Mouse (Mus musculus) kidney, embryonic 14.5 days (tissue): ENCODE measurements around the gene Prpf8. TPM values are rescaled to one million over a fixed set of nuclear protein-coding genes. Genes with fewer than 3 reads are reported as not detected.

Experiments used
- ATAC-seq: fragments of 200-750 bp; cut with Nextera tagmentation; 2 replicates; pipeline ENCODE4 v1.8.0; 2017; ENCODE audit warnings: moderate number of reproducible peaks, mild to moderate bottlenecking, moderate TSS enrichment, moderate library complexity; ENCODE audit not compliant: low FRiP score, low TSS enrichment
- H3K27ac ChIP-seq: fragments of 300-500 bp; sonication (generic); 2 replicates; pipeline ENCODE4 v1.5.1; 2014; ENCODE audit warnings: low read depth, mild to moderate bottlenecking, low read length, moderate library complexity, mixed read lengths
- H3K27me3 ChIP-seq: fragments of 300-500 bp; sonication (generic); 2 replicates; pipeline ENCODE4 v1.6.1; 2014; ENCODE audit warnings: mild to moderate bottlenecking, low read length; ENCODE audit not compliant: control insufficient read depth, insufficient read depth
- H3K36me3 ChIP-seq: fragments of 300-500 bp; sonication (generic); 2 replicates; pipeline ENCODE4 v1.6.1; 2014; ENCODE audit warnings: low read length, mixed read lengths; ENCODE audit not compliant: control insufficient read depth, insufficient read depth
- H3K4me1 ChIP-seq: fragments of 300-500 bp; sonication (generic); 2 replicates; pipeline ENCODE4 v1.6.1; 2014; ENCODE audit warnings: low read length, mixed read lengths; ENCODE audit not compliant: control insufficient read depth, insufficient read depth
- H3K4me2 ChIP-seq: fragments of 300-500 bp; sonication (generic); replicated peaks from 2 replicates; pipeline ENCODE4 v1.6.1; 2014; ENCODE audit warnings: low read depth, mild to moderate bottlenecking, low read length
- H3K4me3 ChIP-seq: fragments of 300-500 bp; sonication (generic); 2 replicates; pipeline ENCODE4 v1.5.1; 2014; ENCODE audit warnings: mild to moderate bottlenecking, low read length
- H3K9ac ChIP-seq: fragments of 300-500 bp; sonication (generic); 2 replicates; pipeline ENCODE4 v1.6.1; 2014; ENCODE audit warnings: low read depth, mild to moderate bottlenecking, low read length, moderate library complexity
- H3K9me3 ChIP-seq: fragments of 300-500 bp; sonication (generic); 2 replicates; pipeline ENCODE4 v1.6.1; 2016; ENCODE audit warnings: low read length; ENCODE audit not compliant: control insufficient read depth
- WGBS: fragments of 180-500 bp; shearing (Covaris S2); extraction: QIAGEN DNeasy Blood & Tissue Kit; methylation state at CpG from one replicate; pipeline ENCODE4 v1.1.7; 2014; 5-methylcytosine and 5-hydroxymethylcytosine counted together
- polyA plus RNA-seq: library from polyadenylated mRNA; unstranded; fragments of >200 nt; fragmentation: Nextera tagmentation; extraction: Ambion mirVana; gene quantifications from 2 replicates; pipeline ENCODE4 v1.2.1, GENCODE M21; 2014

The Prpf8 gene
- polyA plus RNA-seq, 1 experiment from 2014 or later, result 103 TPM

DNA sequence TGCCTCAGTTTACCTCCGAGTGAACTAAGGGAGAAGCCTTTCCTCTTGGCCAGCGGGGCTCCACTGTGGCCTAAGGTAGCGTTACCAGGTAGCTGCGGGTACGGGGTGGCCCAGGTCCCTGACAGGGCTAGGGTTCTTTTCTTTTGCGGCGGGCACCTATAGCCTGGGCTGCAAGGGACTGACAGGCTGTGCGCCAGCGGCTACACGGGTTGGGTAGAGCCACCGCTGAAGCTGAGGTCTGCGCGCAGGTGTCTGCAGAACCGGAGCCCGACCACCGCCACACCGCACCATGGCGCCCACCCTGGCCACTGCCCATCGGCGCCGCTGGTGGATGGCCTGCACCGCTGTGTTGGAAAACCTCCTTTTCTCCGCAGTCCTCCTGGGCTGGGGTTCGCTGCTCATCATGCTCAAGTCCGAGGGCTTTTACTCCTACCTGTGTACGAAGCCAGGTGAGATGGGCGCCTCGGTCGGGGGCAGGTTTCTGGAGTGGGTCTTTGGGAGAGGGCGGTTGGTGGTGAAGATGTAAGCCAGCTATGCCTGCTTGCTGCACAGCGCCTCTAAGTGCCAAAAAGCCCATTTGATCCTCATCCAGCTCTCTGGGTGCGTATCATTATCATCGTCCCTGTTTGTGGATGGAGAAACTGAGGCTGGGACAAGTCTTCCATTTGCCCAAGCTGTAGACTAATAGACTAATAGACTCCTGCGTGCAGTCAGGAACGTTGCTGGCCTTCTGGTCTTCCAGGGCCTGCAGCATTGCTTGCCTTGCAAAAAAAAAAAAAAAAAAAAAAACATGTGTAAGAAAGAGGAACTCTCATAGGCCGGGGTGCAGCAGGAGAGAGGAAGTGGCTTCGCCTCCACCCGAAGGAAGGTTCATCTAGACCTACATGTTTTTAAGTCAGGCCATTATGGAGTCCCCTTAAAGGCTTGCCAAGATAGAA is 46.0 kb downstream of the Prpf8 start:
- Histone ChIP-seq H3K36me3 (no peaks in the 10 kb centered on the region), H3K4me2 (peak overlapping the region; percentile 96), H3K4me3 (peak overlapping the region; percentile 59), H3K27ac (peak overlapping the region; percentile 11; the same call in 1 of the 2 replicates), H3K4me1 (peaks cover 18% of the 10 kb centered on the region), H3K9me3 (no peaks in the 10 kb centered on the region), H3K27me3 (no peaks in the 10 kb centered on the region), H3K9ac (peak overlapping the region; percentile 68)
- ATAC-seq, result no peak
- 13% methylated on average over 36 of the region's 38 CpGs for WGBS

DNA sequence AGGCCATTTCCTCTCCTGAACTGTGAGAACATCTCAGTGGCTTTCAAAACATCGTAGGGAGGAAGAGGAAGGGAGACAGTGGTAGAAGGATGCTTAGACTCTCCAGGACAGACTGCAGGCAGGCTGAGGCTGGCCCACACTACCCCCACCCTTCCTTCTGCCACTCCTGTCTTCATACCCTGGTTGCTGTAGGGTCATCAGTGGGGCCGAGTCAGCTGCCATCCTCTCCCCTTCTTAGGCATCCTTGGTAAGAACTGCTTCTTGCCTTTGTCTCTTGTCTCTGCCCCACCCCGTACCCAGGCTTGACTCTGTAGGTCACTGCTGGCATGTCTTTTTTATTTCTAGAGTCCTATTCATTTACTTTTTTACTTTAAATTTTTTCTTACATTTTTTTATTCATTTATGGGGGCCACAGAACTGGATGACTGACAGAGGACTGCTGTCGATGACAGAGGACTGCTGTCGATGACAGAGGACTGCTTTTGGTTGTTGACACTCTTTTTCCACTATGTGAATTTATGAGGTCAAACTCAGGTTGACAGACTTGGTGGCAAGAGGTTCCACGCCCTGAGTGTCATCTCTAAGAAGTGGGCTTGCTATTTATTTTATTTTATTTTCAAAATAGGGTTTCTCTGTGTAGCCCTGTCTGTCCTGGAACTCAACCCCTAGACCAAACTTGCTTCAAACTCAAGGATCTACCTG is 46.8 kb downstream of the Prpf8 start:
- ATAC-seq, result no peak
- peaks cover 26% of the 10 kb centered on the region for H3K4me1 ChIP-seq
- peak overlapping the region; percentile 59; the same call in 1 of the 2 replicates for H3K4me3 ChIP-seq
- no peaks in the 10 kb centered on the region for H3K36me3 ChIP-seq
- peak overlapping the region; percentile 15; the same call in 1 of the 2 replicates for H3K4me2 ChIP-seq
- H3K27me3 ChIP-seq, result no peaks in the 10 kb centered on the region
- H3K27ac ChIP-seq, result no peak overlapping the region
- no peaks in the 10 kb centered on the region for H3K9me3 ChIP-seq
- WGBS, result 65% methylated on average over 6 of the region's 6 CpGs
- no peak overlapping the region for H3K9ac ChIP-seq

DNA sequence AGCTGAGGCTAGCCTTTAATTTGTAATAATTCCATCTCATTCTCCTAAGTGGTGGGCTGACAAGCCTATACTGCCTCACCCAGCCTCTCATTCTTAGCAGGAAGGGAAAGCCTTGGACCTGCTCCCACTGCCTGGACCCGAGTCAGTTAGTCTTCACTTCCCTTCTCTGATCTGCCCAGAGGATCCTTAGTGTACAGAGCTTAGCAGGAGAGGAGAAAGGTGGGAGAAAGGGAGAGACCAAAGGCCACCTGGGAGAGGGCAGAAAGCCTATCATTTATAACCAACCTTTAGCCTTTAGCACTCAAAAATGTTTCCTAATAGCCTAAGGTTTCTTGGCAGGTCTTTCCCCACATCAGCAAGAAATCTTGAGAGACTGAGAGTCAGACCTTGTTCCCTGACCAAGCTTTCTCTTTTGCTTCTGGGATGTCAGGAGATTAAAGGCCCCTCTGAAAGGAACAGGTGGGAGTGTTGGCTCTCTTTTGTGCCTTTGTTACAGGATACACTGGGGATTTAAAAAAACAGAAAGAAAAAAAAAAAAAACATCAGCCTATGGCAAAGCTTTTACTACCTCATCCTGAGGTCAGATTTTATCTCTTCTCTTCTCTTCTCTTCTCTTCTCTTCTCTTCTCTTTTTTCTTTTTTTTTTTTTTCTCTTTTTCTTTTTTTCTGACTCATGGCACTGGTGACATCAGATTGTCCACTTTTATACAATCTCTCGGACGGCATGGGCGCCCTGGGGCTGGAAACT is 47.8 kb downstream of the Prpf8 start:
- no peaks in the 10 kb centered on the region for H3K36me3 ChIP-seq
- no peak overlapping the region for H3K27ac ChIP-seq
- no peak overlapping the region for H3K4me2 ChIP-seq
- no peak for ATAC-seq
- H3K27me3 ChIP-seq, result no peaks in the 10 kb centered on the region
- no peak overlapping the region for H3K4me3 ChIP-seq
- H3K9me3 ChIP-seq, result no peaks in the 10 kb centered on the region
- peaks cover 29% of the 10 kb centered on the region for H3K4me1 ChIP-seq
- H3K9ac ChIP-seq, result no peak overlapping the region
- WGBS, result 30% methylated on average over 4 of the region's 4 CpGs

DNA sequence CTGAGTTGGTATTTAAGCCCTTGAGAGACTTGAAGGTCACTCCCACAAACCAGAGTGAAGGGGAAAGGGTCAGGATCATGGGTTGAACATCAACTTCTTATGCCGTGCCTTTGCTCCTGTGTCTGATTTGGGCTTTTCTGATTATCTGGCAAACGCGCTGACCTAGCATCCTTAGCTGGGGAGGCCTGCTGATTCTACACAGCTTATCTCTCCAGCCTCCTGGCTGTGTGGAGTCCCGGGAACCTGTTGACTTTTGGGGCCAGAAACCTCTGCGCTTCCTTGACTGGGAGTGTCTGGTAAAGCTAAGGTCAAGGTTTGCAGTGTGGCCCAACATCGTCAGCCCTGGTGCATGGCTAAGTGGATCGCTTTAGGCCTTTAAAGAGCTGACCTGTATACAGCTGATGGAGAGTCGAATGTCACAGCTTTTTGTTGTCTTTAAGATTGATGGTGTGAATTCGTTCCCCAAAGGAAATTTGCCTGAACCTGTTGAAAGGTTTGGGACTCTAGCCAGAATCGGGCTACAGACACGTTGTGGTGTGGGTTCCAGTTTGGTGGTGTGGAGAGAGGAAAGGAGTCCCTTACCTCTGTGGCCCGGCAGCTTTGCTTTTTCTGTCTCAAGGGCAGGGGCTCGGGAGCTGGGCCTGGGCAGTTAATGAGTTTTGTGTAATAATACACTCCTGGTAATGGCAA is 48.6 kb downstream of the Prpf8 start:
- Histone ChIP-seq H3K27ac (0 out of 2 replicates have a peak overlapping the region, but pooled peaks have one; percentile 6), H3K27me3 (no peaks in the 10 kb centered on the region), H3K4me2 (no peak overlapping the region; the same call in 1 of the 2 replicates), H3K4me3 (no peak overlapping the region), H3K36me3 (no peaks in the 10 kb centered on the region), H3K9me3 (no peaks in the 10 kb centered on the region), H3K4me1 (peaks cover 29% of the 10 kb centered on the region), H3K9ac (no peak overlapping the region)
- ATAC-seq, result no peak
- 19% methylated on average over 13 of the region's 13 CpGs for WGBS

DNA sequence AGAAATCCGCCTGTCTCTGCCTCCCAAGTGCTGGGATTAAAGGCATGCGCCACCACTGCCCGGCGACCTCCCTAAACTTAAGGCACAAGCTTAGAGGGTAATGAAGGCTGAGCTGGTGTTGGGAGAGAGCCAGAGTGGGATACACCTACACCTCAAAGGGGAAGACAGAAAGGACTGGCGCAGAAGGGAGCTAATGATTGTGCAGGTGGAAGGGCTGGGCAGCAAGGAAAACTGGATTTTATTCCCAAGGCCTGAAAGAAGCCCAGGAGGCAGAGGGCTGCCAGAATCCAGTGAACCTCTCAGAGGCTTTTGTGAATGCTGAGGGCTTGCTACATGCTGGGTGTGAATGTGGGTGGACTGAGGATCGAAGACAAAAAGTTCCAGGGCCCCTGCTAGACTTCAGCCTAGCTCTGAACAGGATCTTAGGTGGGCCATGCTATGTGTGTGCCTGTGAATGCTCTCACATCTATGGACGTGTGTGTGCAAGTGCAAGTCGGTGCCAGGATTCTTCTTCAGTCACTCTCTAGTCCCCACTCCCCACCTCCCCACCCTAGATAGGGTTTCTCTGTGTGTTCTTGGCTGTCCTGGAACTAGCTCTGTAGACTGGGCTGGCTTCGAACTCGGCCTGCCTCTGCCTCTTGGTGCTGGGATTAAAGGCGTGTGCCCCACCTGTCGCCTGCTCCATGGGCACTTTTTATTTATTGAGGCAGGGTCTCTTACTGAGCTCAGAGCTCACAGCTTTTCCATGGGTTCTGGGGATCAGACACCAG is 49.8 kb downstream of the Prpf8 start:
- Histone ChIP-seq H3K4me3 (no peak overlapping the region), H3K27me3 (no peaks in the 10 kb centered on the region), H3K27ac (no peak overlapping the region), H3K4me1 (peaks cover 29% of the 10 kb centered on the region), H3K36me3 (no peaks in the 10 kb centered on the region), H3K9ac (no peak overlapping the region), H3K4me2 (no peak overlapping the region), H3K9me3 (no peaks in the 10 kb centered on the region)
- no peak for ATAC-seq
- WGBS, result 94% methylated on average over 12 of the region's 12 CpGs

DNA sequence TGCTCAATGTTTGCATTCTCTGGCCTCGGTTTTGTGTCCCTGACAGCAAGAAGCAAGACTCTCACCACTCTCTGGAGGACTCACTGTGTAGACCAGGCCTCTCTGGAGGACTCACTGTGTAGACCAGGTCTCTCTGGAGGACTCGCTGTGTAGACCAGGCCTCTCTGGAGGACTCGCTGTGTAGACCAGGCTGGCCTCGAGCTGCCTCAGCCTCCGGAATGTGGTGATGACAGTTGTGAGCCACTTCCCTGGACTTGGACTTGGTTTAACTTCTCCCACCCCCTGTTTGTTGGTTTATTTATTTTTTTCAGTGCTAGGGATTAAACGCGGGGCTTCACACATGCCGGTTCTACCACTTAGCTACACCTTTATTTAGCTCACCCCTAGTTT is 50.4 kb downstream of the Prpf8 start:
- Histone ChIP-seq H3K4me2 (no peak overlapping the region), H3K4me1 (peaks cover 29% of the 10 kb centered on the region), H3K9me3 (no peaks in the 10 kb centered on the region), H3K9ac (no peak overlapping the region), H3K27ac (no peak overlapping the region), H3K4me3 (no peak overlapping the region), H3K36me3 (no peaks in the 10 kb centered on the region), H3K27me3 (no peaks in the 10 kb centered on the region)
- 92% methylated on average over 8 of the region's 8 CpGs for WGBS
- no peak for ATAC-seq

DNA sequence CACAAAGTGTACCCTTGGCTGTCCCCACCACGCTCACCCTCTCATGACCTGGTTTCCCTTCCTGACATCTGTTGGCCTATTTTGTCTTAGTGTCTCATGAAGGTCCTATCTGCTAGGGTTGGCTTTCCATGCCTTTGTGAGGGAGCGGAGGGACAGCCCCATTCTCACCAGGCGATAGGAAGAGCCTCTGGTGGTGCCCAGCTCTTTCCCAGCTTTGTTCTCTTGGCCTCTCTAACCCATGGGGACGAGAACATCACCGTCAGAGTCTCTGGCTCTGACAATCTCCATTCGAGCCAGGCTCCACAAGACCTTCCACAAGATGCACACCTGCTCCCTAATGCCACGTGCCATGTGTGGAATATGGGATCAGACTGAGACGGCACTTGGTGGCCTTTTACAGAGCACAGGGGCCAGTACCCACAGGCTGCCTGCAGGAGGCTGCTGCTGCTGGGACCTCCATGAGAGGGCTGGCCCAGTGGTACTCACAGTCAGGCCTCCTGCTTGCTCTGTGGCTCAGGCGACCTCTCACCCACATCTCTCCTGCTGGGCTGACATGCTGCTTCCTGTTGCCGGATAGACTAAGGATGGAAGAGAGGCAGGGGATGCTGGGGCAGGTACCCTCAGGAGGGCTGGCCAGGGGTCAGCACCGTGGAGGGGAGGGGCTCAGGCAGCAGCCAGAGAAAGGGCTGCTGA is 51.0 kb downstream of the Prpf8 start:
- 54% methylated on average over 11 of the region's 11 CpGs for WGBS
- no peak overlapping the region for H3K4me2 ChIP-seq
- peak overlapping the region; percentile 62; the same call in 1 of the 2 replicates for H3K27ac ChIP-seq
- H3K36me3 ChIP-seq, result no peaks in the 10 kb centered on the region
- H3K4me1 ChIP-seq, result peaks cover 23% of the 10 kb centered on the region
- peak; percentile 39 for ATAC-seq
- no peaks in the 10 kb centered on the region for H3K9me3 ChIP-seq
- no peaks in the 10 kb centered on the region for H3K27me3 ChIP-seq
- no peak overlapping the region for H3K4me3 ChIP-seq
- no peak overlapping the region for H3K9ac ChIP-seq
